Mouse (Mus musculus) layer of hippocampus, postnatal 36 days (tissue): ENCODE data around the gene Cadps. TPM values are rescaled to one million over a fixed set of nuclear protein-coding genes. Genes with fewer than 3 reads are reported as not detected.

Experiments
- DNase-seq, 2 experiments: peaks; one replicate each; pipeline ENCODE4 v3.0.0; 2022
- total RNA-seq, 2 experiments: library from RNA; stranded (reverse); gene quantifications; 2 replicates each; pipeline ENCODE4 v1.2.3; 2021

The Cadps gene
- total RNA-seq, 2 experiments from 2014 or later, result 233 to 235 TPM

GRCm38 (mm10) chr14:12722452-12723194 is 100.3 kb downstream of the Cadps start:
- DNase-seq, result no peak

DNA sequence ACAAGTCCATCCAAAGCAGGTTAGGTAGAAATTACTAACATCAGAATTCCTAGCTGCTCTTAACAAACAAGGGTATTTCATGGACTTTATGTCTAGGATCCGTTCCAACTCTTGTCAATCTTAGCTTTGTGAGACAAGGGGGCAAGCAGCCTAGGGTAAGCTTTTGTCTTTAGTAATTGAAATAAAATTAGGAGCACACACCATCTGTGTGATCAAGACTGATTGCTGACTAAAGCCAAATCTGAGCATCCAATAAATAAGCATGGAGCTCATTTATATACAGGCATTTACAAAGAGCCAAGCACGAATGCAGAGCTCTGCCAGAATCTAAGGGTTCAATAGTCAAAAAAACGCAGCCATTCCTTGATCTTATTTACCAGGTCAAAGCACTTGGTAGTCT is 104.1 kb downstream of the Cadps start:
- DNase-seq, result no peak

DNA sequence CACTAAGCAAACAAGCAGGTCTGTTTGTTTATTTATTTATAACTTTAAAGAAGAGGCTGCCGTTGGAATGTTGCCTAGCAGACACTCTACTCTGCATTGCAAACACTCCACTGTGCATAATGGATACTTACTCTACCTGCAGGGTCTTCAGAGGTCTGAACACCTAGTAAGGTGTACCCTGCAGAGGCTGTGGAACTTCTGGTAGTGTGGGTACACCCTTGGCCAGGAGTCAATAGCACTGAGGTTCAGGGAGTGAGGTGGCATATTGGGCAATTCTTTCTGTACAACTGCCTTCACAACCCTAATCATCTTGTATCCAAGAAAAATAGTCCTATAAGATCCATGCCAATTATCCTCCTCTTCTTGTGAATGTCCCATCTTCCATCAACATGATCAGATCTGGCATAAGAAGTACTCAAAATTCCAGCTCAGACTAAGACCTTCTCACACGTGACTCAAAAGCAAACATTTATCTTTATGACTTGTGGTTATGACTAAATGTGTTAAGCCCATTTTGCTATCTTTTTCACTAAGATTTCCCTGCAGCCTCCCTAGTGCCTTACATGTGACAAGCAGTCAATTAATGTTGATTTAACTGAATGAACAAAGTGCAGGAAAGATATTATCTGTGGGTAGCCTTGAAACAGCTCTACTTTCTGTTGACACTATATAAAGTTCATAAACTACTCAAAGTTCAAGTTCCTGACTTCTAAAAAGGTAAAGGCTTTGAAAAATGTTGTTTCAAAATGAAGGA is 106.8 kb downstream of the Cadps start:
- no peak for DNase-seq

- DNase-seq, result no peak
These were observed 115.5 kb downstream of the Cadps start for GRCm38 (mm10) chr14:12707395-12707794.

DNA sequence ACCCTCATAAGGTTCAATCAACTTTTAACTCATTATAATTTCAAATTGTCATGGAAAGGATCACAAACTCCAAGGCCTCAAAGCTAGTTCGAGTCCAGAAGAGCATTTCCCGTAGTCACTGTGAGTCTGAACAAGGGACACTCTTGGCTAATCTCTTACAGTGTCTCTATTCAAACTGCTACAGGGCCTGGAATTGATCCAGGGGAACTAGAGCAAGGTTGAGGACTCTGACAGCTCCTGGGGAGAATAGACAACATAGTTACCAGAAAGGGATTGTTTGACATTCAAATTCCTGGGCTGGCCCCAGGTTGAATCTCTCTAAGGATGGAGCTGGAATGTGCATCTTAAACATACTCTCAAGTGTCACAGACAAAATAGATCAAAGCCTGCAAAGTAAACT is 118.4 kb downstream of the Cadps start:
- no peak for DNase-seq

DNA sequence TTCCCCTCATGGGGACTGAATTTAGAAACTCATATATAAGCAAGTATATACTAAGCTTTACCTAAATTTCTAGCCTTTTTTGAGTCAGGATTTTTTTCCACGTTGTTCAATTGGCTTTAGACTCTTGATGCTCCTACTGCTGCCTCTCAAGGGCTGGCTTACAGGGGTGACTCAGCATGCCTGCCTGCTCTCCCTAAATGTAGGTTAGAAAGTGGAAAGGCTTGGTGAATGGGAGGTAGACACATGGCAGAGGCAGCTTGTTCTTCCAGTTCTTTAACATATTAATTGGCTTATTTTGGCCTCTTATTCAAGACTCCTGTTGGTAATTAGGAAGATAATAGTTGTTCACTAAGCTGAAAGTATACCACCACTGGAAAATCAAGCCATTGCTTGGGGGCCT is 132.7 kb downstream of the Cadps start:
- DNase-seq, result no peak

DNA sequence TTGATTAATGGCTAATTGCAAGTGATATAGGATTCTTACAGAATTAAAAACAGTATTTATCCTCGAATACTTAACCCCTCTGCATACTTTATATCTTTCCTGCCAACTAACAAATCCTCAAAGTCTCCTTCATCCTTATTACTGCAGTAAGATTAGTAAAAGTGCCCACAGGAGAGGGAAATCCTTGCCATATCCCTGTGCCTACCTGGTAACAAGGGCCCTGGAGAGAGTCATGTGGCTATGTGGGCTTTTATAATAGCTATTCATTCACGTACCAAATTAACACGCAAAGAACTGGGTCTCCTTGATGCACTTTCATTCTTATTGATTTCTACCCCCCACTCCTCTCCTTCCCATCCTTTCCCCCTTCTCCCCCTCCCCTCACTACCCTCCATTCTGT is 137.9 kb downstream of the Cadps start:
- no peak for DNase-seq

DNA sequence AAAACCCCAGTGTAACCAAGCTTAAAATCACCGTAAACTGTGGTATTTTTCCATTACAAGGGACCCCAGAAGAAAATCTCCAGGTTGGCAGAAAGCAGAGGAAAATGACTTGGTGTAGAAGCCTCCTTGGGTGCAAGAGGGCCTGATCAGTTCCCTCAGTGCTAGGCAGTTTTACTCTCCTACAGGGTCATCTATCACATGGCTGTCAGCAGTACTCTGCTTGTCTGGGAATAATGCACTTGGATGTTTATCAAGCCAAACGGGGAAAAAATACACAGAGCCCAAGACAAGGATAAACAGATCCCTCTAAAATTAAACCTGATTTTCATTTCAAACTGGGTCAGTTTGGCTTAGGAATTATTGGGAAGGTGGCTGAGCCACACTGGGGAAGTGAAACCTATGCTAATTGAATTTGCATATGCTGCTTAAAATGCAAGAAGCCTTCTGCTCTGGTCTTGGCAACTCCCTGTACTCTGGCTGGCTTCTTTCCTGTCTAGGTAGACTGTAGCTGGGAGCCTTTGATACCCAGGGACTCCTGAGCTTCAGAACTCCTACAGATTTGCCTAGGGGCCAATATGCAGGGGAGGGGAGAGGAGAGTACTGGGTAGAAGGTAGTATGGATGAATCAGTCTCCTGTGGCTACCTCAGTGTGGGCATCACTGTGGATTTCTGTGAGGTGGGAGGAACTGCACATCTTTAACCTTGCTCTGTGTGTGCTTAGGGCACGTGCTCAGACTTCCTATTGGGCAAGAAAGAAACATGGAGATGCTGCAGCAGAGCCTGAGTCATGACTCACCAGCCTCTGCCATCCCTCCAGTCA is 141.8 kb downstream of the Cadps start:
- DNase-seq, result no peak

DNA sequence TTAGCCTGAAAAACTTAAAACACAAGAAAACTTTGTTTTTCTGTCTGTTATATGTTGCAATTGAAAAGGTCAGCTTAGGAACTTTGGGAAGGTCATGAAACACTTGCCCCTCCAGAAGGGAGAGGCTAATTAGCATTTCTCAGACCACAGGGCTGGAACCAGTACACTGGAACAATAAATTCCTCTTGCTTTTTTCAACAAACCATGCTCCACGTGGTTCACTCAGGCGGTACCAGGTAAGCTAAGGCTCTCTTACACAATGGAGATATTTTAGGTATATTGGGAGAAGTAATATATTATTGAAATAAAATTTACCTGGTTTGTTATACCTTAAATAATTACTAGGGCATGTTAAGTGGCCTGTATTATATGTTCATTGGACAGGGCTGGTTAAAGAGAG is 161.4 kb downstream of the Cadps start:
- no peak for DNase-seq

GRCm38 (mm10) chr14:12657351-12657750 is 165.5 kb downstream of the Cadps start:
- DNase-seq, result no peak

- no peak for DNase-seq
These were observed 179.9 kb downstream of the Cadps start for GRCm38 (mm10) chr14:12642868-12643512.

DNA sequence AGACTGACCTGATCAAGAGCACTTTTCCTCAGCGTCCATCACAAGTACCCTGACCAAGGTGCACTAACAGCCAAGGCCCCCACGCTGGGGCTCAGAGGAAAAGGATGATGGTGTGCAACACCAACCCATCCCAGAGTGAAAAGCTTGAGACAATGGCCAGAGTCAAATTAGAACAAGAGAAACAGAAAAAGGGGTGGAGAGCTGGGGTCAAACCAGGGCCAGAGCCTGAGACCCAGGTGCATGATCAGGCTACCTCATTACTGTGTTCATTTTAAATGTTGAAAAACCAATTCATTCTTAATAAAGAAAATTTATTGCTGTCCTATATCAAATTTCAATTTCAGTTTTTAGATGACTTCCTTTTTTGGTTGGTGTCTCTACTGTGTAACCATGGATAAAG is 184.1 kb downstream of the Cadps start:
- no peak for DNase-seq

- no peak for DNase-seq
These were observed 185.6 kb downstream of the Cadps start for GRCm38 (mm10) chr14:12637121-12637754.

GRCm38 (mm10) chr14:12624256-12625130 is 198.4 kb downstream of the Cadps start:
- peak; percentile 28 to 35 for DNase-seq

DNA sequence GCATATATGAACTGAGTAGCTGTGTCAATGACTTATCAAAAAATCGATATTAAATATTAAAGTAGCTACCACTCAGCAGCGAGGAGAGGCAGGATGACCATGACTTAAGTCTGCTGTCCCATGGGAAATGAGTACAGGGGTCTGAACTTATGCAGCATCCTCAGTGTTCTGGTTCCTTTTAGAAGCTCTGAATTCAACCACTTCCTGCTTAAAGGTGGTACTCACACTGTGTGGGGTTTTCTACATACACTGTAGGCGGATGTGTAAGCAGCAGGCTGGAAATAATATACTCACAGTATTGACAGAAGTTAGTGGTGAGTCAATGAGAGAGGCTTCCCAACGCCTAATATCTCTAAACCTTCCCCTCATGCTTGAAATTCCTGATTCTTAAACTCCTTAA is 215.9 kb downstream of the Cadps start:
- DNase-seq, result no peak

- no peak for DNase-seq
These were observed 216.7 kb downstream of the Cadps start for GRCm38 (mm10) chr14:12606202-12606601.

- no peak for DNase-seq
These were observed 220.8 kb downstream of the Cadps start for GRCm38 (mm10) chr14:12602080-12602479.

DNA sequence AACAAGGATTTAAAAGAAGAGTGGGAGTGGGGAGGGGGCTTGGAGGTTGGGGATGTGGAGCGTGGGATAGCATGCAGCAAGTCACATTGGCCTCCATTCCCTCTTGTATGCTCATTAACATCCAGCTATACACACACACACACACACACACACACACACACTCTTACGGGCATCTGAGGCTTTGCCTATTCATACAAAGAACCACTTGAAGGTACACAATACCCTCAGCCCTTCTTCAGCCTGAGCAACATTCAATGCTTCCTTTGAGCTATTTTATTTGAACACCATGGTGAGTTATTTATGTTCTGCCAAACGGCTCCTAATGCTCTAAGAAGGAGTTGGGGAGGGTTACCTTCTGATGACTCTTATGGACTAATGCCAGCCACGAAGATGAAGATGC is 227.6 kb downstream of the Cadps start:
- DNase-seq, result no peak

- peak in 1 of 2 experiments; percentile 25 for DNase-seq
These were observed 230.3 kb downstream of the Cadps start for GRCm38 (mm10) chr14:12592472-12593075.

DNA sequence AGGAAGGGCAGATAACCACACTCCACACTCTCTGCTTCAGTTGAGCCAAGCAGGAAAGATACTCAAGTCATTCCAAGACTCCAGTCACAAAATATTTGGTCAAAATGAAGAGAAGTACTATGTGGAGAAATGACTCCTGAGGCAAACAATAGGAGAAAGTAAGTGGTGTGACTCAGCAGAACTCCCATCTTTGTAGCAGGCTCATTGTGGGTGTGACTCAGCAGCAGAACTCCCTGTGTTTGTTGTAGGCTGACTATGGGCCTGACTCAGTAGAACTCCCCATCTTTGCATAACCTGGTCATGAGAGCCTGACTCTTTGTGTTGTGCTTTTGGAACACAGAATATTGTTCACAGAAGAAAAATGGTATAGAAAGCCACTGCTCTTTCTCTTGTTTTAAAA is 231.1 kb downstream of the Cadps start:
- DNase-seq, result no peak

DNA sequence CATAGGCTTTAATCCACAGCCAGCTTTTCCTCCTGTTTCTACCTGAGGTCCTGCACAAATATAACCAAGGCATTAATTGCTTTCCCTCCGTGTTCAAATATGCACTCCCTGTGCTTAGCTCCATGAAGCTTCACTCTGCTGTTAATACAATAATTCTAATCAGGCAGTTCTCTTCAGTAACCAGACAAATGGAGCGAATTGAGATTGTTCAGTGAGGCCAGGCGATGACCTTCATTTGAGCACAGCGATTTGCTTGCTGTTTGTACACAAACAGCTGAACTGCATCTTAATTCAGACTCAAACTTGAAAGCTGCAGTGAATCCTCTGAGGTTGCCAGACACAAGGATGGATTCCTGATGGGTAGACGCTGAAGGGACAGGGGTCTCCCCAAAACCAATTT is 239.3 kb downstream of the Cadps start:
- no peak for DNase-seq
